Mouse (Mus musculus) neural tube, embryonic 10.5 days (tissue): ENCODE data around the gene Yaf2.
A peak's percentile ranks its signal among the peaks of the same experiment; 100 is the strongest.
"Not testable (repeated sequence)": the region's sequence is repeated elsewhere in the genome, so short reads cannot be mapped to it uniquely, and the experiment has no call there.

Experiments used
- DNase-seq: peaks from one replicate; pipeline ENCODE4 v3.0.0-alpha.2; 2017; ENCODE audit warnings: low spot score; ENCODE audit errors: extremely low spot score

Yaf2 gene

DNA sequence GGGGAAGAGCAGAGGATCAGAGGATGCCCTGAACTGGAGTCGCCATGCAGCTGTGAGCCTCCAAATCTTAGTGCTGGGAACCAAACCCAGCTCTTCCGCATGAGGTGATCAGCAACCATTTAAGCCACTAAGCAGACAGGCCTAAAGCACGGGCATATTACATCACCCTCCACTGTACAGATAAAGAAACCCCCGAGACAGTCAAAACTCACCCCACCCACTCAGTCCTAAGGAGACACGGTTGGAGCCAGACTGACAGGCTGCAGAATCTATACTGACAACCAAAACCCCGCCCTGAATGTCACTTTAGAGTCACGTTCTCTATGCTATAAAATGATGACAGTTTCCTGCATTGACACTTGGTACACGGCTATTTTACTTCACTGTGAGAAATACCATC is 83.6 kb downstream of the Yaf2 start:
- DNase-seq, result no peak

DNA sequence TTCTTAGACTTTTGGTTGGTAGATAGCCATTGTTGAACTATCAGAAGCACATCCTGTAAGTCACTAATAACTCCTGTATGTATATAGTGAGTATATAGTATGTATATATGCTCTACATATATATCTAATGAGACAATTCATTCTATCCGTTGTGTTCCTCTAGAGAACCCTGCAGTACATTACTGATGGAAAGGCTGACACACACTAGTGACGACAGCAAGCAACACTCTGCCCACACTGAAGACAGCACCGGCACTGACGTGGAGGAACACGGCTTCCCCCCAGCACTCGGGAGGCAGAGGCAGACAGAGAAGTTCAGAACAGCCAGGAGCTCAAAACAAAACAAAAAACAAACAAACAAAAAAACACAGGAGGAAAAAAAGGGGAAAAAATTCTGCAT is 84.3 kb downstream of the Yaf2 start:
- DNase-seq, result no peak

DNA sequence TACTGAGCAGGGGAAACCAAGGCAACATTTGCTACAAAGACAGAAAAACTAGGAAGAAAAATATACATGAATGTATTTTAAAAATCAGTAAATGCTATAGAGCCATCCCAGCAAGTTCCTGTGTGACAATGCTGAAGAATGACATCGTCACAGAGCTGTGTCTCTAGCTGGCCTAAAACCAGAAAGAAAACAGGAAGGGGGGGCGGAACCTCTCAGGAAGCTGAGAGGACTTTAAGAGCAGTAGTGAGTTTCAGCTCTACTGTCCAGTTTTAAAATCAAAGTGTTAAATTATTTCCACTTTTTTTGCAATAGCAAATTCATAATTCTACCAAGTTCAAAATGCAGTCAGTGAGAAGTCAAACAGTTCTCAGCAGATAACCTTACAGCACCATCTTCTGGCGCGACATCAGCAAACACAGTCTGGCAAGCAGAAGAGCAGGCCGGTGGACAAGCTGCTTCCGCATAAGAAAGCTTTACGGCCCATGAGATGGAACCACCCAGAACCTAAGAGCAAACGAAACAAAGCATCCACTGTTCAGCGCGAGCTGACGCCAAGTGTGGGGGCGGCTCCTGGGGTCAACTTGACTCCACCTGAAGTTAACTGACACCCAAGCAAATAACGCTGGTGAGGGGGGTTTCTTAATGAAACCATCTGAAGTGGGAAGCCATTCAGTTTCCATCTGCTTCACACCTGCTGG is 85.0 kb downstream of the Yaf2 start:
- DNase-seq, result peak; percentile 29

DNA sequence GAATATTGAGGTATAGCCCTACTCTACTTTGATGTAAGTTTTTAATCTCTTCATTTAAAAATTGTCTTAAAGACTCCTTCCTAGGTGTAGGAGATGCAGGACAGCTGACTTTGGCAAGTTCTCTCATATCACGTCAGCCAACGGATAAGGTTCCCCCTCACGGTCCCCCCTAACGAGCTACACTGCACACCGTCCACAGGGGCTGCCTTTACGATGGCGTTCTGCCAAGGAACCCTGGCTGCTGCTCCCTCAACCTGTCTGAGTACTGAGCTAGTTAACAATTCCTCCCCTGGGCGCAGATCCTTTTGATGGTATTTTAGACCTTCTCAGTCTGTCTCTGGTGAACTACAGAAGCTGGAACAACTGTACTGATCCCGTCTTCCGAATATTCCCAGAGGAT is 93.5 kb downstream of the Yaf2 start:
- no peak for DNase-seq

DNA sequence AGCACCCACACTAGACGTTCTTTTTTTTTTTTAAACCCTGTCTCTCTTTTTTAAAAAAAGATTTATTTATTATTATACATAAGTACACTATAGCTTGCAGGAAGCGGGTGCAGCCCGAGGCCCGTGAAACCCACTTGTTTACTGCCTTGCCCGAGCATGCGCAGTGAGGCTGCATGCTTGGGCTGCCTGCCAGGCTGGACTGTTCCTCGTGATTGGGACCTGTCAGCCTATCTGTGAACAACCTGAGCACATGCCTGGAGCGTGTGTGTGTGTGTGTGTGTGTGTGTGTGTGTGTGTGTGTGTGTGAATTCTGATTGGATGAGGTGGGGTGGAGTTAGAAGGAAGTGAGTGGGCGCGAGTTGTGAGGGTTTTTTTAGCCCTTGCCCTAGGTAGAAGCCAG is 100.3 kb downstream of the Yaf2 start:
- DNase-seq, result not testable (repeated sequence)
